Mouse (Mus musculus): ENCODE data around the gene Psmc3ip. TPM values are rescaled to one million over a fixed set of nuclear protein-coding genes. Genes with fewer than 3 reads are reported as not detected.
A peak's percentile ranks its signal among the peaks of the same experiment; 100 is the strongest.

Psmc3ip gene
- polyA plus RNA-seq (2012; rRNA removed) (7.3 and 16.8 TPM in 2 replicates), polyA plus RNA-seq (2014; fragmentation: Nextera tagmentation; extraction: Ambion mirVana) (21.6 and 22.0 TPM in 2 replicates)

DNA sequence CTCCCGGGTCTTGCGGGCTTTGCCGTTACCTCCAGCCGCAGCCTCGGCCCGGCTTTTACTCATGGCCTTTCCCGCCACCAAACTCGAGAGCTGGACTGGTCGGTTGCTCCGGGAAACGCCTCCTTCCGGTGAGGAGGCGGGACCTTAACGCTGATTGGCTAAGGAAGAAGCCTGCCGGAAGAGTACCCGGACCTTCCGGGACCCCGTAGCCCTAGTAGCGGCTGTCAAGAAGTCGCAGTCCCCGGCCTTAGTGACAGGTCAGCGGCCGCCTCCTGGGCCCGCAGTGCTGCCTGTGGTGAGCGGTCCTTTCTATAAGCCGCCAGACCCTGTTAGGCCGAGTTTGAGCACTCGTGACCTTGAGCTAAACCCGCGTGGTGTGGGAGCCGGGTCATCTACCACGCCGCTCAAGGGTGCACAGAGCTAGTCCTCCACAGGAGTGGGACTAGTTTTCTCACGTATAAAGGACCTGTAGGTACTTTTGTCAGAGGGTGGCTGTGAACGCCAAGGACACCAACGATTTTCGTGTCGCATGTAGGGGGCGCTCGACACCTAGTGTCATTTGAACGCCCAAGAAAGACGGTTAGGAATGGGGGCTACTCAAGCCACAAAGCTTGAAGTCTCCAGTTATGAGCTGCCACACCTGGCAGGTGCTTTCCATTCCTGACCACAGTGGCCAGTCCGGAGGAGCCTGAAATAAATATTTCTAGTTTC, at the start of gene Psmc3ip:
Gene Psmc3ip (minus strand): TSS at position 123 of the 711 bp plus-strand sequence.
- H3K4me1 ChIP-seq (replicated peaks; ENCODE audit: control insufficient read depth in 2 of 2, insufficient read depth in 2 of 2, low read length in 1 of 2) = peaks cover 1 to 5% of the 10 kb centered on the region in 2 experiments; a peak in 1 of 4 replicates

DNA sequence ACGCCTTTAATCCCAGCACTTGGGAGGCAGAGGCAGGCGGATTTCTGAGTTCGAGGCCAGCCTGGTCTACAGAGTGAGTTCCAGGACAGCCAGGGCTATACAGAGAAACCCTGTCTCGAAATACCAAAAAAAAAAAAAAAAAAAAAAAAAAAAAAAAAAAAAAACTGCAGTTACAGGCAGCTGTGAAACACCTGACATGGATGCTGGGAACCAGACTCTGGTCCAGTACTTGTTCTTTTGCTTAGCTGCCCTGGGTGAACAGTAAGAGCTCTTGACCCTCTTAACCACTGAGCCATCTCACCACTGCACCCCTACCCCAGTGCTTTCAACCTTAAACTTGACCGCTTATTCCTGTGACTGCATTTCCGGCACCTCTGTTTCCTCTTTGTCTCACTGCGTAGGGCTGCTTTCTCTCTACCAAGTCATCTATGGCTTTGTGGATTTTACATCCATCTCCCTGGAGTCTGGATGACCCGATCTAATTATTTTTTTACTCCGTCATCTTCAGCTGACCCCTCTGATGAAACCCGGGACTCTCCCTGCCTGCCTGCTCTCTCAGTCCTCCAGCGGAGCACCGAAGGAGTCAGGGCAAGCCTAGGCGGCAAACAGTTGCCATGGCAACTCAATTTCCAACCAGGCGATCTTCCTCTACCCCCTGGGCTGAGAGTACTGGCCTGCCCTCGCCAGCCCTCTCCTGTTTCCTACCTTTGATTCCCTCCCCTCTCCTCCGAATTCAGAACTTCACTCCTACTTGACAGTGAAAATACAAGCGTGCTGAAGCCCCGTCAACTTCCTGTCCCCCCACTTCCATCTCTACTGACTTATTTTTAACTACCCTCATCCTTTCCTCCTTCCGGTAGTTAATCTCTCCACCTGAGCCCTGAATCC, 48.3 kb upstream of the Psmc3ip start:
- peak overlapping the region; percentile 16 to 21; a peak in 2 of 4 replicates for H3K4me3 ChIP-seq (ENCODE audit: insufficient read depth in 1 of 2, low read depth in 2 of 2, low read length in 2 of 2)
- peaks cover 18% of the 10 kb centered on the region for H3K27me3 ChIP-seq (ENCODE audit: control insufficient read depth, insufficient read depth, low read length)
- H3K4me2 ChIP-seq (ENCODE audit: low read depth) = peak overlapping the region; percentile 49
- no peak for DNase-seq (ENCODE audit: low read depth in 3 of 3, low spot score in 3 of 3)
- H3K36me3 ChIP-seq (replicated peaks; ENCODE audit: control insufficient read depth, insufficient read depth, low read depth) = no peaks in the 10 kb centered on the region
- no peak for TF ChIP-seq CTCF (IDR thresholded peaks at IDR 0.05; ENCODE audit: low read depth)
- TF ChIP-seq EP300 (IDR thresholded peaks at IDR 0.05; ENCODE audit: low read depth) = no peak
- H3K9me3 ChIP-seq (ENCODE audit: control insufficient read depth, low read length) = no peaks in the 10 kb centered on the region
- no peak overlapping the region for H3K27ac ChIP-seq
- H3K9ac ChIP-seq (replicated peaks) = no peak overlapping the region
- no peak for ATAC-seq (ENCODE audit: insufficient read depth)
- WGBS (ENCODE audit: insufficient replicate concordance) = 16% methylated on average over 18 of the region's 19 CpGs
- H3K4me1 ChIP-seq (replicated peaks; ENCODE audit: control insufficient read depth in 2 of 2, insufficient read depth in 2 of 2, low read length in 1 of 2) = peaks cover 0 to 3% of the 10 kb centered on the region in 2 experiments; a peak in 2 of 4 replicates

More for the DNA sequence above, at the start of gene Psmc3ip:
- H3K27ac ChIP-seq = peak within 1 kb of the TSS; percentile 89
- peak within 1 kb of the TSS; percentile 80 to 96 for H3K4me3 ChIP-seq (ENCODE audit: insufficient read depth in 1 of 2, low read depth in 2 of 2, low read length in 2 of 2)
- under 1% methylated on average over 43 of the region's 43 CpGs for WGBS (ENCODE audit: insufficient replicate concordance)
- H3K4me2 ChIP-seq (ENCODE audit: low read depth) = peak within 1 kb of the TSS; percentile 88
- ATAC-seq (ENCODE audit: insufficient read depth) (peak; percentile 98), DNase-seq (ENCODE audit: low read depth in 3 of 3, low spot score in 3 of 3) (peak; percentile 94)
- H3K9ac ChIP-seq (replicated peaks) = peak within 1 kb of the TSS; percentile 85
- H3K36me3 ChIP-seq (replicated peaks; ENCODE audit: control insufficient read depth, insufficient read depth, low read depth) = peaks cover 50% of the 10 kb centered on the region
- TF ChIP-seq EP300 (IDR thresholded peaks at IDR 0.05; ENCODE audit: low read depth) (peak; percentile 29; the same call in 1 of the 2 replicates), CTCF (IDR thresholded peaks at IDR 0.05; ENCODE audit: low read depth) (peak; percentile 93)
- H3K9me3 ChIP-seq (ENCODE audit: control insufficient read depth, low read length) = no peaks in the 10 kb centered on the region
- H3K27me3 ChIP-seq (ENCODE audit: control insufficient read depth, insufficient read depth, low read length) = no peaks in the 10 kb centered on the region

DNA sequence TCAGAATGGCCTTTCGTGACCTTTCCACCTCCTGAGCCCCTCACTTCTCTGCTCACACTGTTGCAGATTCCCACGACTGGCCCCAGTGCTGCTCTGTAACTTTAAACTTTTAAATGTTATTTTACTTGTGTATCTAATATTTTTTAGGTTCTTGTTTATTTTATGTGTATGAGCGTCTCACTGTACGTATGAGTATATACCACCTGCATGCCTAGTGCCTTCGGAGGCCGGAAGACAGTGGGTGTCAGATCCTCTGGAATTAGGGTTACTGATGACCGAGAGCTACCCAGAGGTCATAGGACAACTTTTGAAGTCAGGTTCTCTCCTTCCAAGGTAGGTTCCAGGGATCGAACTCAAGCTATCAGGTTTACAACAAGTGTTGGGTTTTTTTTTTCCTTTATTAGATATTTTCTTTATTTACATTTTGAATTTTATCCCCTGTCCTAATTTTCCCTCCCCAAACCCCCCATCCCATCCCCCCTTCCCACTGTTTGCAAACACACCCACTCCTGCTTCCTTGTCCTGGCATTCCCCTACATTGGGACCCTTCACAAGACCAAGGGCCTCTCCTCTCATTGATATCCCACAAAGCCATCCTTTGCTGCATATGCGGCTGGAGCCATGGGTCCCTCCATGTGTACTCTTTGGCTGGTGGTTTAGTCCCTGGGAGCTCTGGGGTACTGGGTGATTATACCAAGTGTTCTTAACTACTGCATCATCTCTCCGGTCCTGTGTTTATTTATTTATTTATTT, 47.2 kb upstream of the Psmc3ip start:
- DNase-seq (ENCODE audit: low read depth in 3 of 3, low spot score in 3 of 3) = no peak
- Histone ChIP-seq H3K4me1 (replicated peaks; ENCODE audit: control insufficient read depth in 2 of 2, insufficient read depth in 2 of 2, low read length in 1 of 2) (peaks cover 0 to 3% of the 10 kb centered on the region in 2 experiments; a peak in 1 of 4 replicates), H3K4me2 (ENCODE audit: low read depth) (no peak overlapping the region), H3K9ac (replicated peaks) (no peak overlapping the region), H3K27ac (no peak overlapping the region), H3K4me3 (ENCODE audit: insufficient read depth in 1 of 2, low read depth in 2 of 2, low read length in 2 of 2) (no peak overlapping the region), H3K27me3 (ENCODE audit: control insufficient read depth, insufficient read depth, low read length) (peaks cover 18% of the 10 kb centered on the region), H3K9me3 (ENCODE audit: control insufficient read depth, low read length) (no peaks in the 10 kb centered on the region), H3K36me3 (replicated peaks; ENCODE audit: control insufficient read depth, insufficient read depth, low read depth) (no peaks in the 10 kb centered on the region)
- no peak for ATAC-seq (ENCODE audit: insufficient read depth)
- TF ChIP-seq EP300 (IDR thresholded peaks at IDR 0.05; ENCODE audit: low read depth) = no peak
- TF ChIP-seq CTCF (IDR thresholded peaks at IDR 0.05; ENCODE audit: low read depth) = no peak
- 75% methylated on average over 10 of the region's 10 CpGs for WGBS (ENCODE audit: insufficient replicate concordance)

DNA sequence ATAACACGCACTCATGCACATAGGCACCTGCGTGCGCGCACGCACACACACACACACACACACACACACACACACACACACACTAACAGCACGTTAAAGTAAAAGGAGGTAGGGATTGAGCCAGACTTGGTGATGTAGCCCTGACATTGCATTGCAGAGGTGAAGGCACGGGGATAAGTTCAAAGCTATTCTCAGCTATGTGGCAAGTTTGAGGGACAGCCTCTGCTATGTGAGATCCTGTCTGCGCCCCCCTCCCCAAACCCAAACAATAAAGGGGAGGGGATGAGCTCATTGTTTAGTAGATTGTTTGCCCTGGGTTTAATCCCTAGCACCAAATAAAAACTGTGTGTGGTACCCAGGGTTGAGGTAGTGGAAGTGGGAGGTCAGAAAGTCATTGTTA, 45.9 kb upstream of the Psmc3ip start:
- ATAC-seq (ENCODE audit: insufficient read depth) (no peak), DNase-seq (ENCODE audit: low read depth in 3 of 3, low spot score in 3 of 3) (no peak)
- H3K4me1 ChIP-seq (replicated peaks; ENCODE audit: control insufficient read depth in 2 of 2, insufficient read depth in 2 of 2, low read length in 1 of 2) = peaks cover 0 to 3% of the 10 kb centered on the region in 2 experiments; a peak in 1 of 4 replicates
- TF ChIP-seq CTCF (IDR thresholded peaks at IDR 0.05; ENCODE audit: low read depth) = no peak
- TF ChIP-seq EP300 (IDR thresholded peaks at IDR 0.05; ENCODE audit: low read depth) = no peak
- H3K9me3 ChIP-seq (ENCODE audit: control insufficient read depth, low read length) = no peaks in the 10 kb centered on the region
- H3K27ac ChIP-seq = no peak overlapping the region
- H3K4me2 ChIP-seq (ENCODE audit: low read depth) = no peak overlapping the region
- H3K36me3 ChIP-seq (replicated peaks; ENCODE audit: control insufficient read depth, insufficient read depth, low read depth) = no peaks in the 10 kb centered on the region
- H3K9ac ChIP-seq (replicated peaks) = no peak overlapping the region
- 74% methylated on average over 8 of the region's 8 CpGs for WGBS (ENCODE audit: insufficient replicate concordance)
- H3K4me3 ChIP-seq (ENCODE audit: insufficient read depth in 1 of 2, low read depth in 2 of 2, low read length in 2 of 2) = no peak overlapping the region
- H3K27me3 ChIP-seq (ENCODE audit: control insufficient read depth, insufficient read depth, low read length) = peaks cover 18% of the 10 kb centered on the region

Data from liver, embryonic 14.5 days (tissue).